Mouse (Mus musculus) testis, adult 2 months (tissue): Measurements from ENCODE around the gene Cat.

Experiments used
- CTCF ChIP-seq: fragments of 200-500 bp; IDR thresholded peaks from 2 replicates; pipeline ENCODE4 v1.5.1; 2012; ENCODE audit warnings: low read depth, mild to moderate bottlenecking, inconsistent platforms, low read length, moderate library complexity; ENCODE audit not compliant: control insufficient read depth, insufficient read depth, insufficient replicate concordance
- POLR2A ChIP-seq: fragments of 200-500 bp; IDR thresholded peaks from 2 replicates; pipeline ENCODE4 v1.6.1; 2012; ENCODE audit warnings: low read depth, mild to moderate bottlenecking, inconsistent platforms, low read length, moderate library complexity; ENCODE audit not compliant: control insufficient read depth

DNA sequence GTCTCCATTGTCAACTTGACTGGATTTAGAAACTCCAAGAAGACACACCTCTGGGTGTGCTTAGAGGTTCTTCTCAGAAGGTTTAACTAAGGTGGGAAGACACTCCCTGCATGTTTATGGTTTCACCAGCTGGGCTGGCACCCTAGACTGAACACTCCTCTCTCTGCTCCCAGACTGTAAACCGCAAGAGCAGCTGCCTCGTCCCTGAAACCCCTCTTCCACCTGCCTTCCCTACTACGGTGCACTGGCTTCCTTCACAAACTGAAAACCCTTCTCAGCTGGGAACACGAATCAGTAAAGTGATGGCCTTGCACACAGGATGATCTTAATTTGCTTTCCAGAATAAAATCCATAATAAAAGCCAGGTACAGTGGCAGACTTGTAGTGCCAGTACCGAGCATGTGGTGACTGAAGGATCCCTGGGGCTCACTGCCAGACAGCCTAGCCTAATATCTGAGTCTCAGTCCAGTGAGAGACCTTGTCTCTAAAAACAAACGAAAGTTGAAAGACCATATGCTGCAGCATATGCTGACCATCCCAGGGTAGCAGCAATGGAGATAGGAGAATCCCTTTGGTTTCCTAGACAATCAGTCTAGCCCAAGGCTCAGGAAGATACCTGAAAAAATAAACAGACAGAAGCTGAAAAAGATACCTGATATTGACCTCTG, 30.7 kb upstream of the Cat start:
- TF ChIP-seq POLR2A (no peak), CTCF (no peak)
